Mouse (Mus musculus): ENCODE results near the gene Celf1.

GRCm38 (mm10) chr2:90958856-90959255 lies 18.7 kb downstream of the Celf1 start:
- TF ChIP-seq POLR2A (IDR thresholded peaks at IDR 0.05; ENCODE audit: control insufficient read depth in 1 of 2, insufficient read depth in 1 of 2, low read depth in 1 of 2, low read length in 2 of 2, poor library complexity in 1 of 2), result no peak
- TF ChIP-seq CTCF (IDR thresholded peaks at IDR 0.05 in 2 of 3, conservative IDR thresholded peaks at IDR 0.05 in 1 of 3; ENCODE audit: control insufficient read depth in 1 of 3, insufficient read depth in 1 of 3, low read depth in 2 of 3, low read length in 3 of 3, poor library complexity in 1 of 3, severe bottlenecking in 1 of 3), result no peak
- TF ChIP-seq MEF2A (IDR thresholded peaks at IDR 0.05; ENCODE audit: extremely low read depth, insufficient replicate concordance, low read depth, low read length, poor library complexity, severe bottlenecking), result no peak
- TF ChIP-seq CHD2 (IDR thresholded peaks at IDR 0.05; ENCODE audit: low read length), result no peak
- no peak for TF ChIP-seq GABPA (IDR thresholded peaks at IDR 0.05; ENCODE audit: low read depth, low read length)
- TF ChIP-seq POLR2AphosphoS2 (IDR thresholded peaks at IDR 0.05; ENCODE audit: low read length), result no peak
- TF ChIP-seq MAX (IDR thresholded peaks at IDR 0.05; ENCODE audit: low read length), result no peak
- TF ChIP-seq EP300 (IDR thresholded peaks at IDR 0.05; ENCODE audit: low read depth in 1 of 2, low read length in 2 of 2), result no peak
- no peak for TF ChIP-seq ZKSCAN1 (IDR thresholded peaks at IDR 0.05; ENCODE audit: low read depth, low read length)
- TF ChIP-seq MAFK (IDR thresholded peaks at IDR 0.05; ENCODE audit: borderline replicate concordance, low read depth, low read length), result no peak
- TF ChIP-seq ZNF384 (IDR thresholded peaks at IDR 0.05; ENCODE audit: low read depth, low read length), result no peak

Measured in MEL (cell line).